Mouse (Mus musculus): Measurements from ENCODE around the gene Slc6a20b. TPM values are rescaled to one million over a fixed set of nuclear protein-coding genes. Genes with fewer than 3 reads are reported as not detected.

Slc6a20b gene
- polyA plus RNA-seq, 1 experiment from 2014 or later: 0.24 TPM

- ATAC-seq (replicated peaks): no peak
- Histone ChIP-seq H3K36me3 (peaks cover 67% of the 10 kb centered on the region), H3K9me3 (no peaks in the 10 kb centered on the region), H3K27me3 (no peaks in the 10 kb centered on the region), H3K4me2 (replicated peaks) (no peak overlapping the region), H3K9ac (replicated peaks) (no peak overlapping the region), H3K4me1 (peaks cover 3% of the 10 kb centered on the region; the same call in 1 of the 2 replicates), H3K27ac (replicated peaks) (no peak overlapping the region), H3K4me3 (no peak overlapping the region)
- 7% methylated on average over 3 of the region's 3 CpGs for WGBS
Measured at GRCm38 (mm10) chr9:123554599-123554998, 77.8 kb downstream of the Slc6a20b start.

Other genes with a start within 250 kb of the Slc6a20b start
- gene Limd1, start 153.9 kb downstream of the Slc6a20b start, polyA plus RNA-seq (2015; fragmentation: Nextera tagmentation; extraction: Ambion mirVana): 18.0 and 19.8 TPM in 2 replicates
- 48.5 and 51.8 TPM in 2 replicates for gene Sacm1l, start 102.8 kb downstream of the Slc6a20b start, polyA plus RNA-seq (2015; fragmentation: Nextera tagmentation; extraction: Ambion mirVana)
- gene Ccr9, start 45.9 kb upstream of the Slc6a20b start, polyA plus RNA-seq (2015; fragmentation: Nextera tagmentation; extraction: Ambion mirVana): 0.05 and 0.27 TPM in 2 replicates
- gene Slc6a20a, start 46.3 kb upstream of the Slc6a20b start, polyA plus RNA-seq (2015; fragmentation: Nextera tagmentation; extraction: Ambion mirVana): 2.8 and 3.1 TPM in 2 replicates
- gene Lztfl1, start 85.1 kb upstream of the Slc6a20b start, polyA plus RNA-seq (2015; fragmentation: Nextera tagmentation; extraction: Ambion mirVana): 50.8 and 56.0 TPM in 2 replicates
- gene Cxcr6, start 173.9 kb upstream of the Slc6a20b start, polyA plus RNA-seq (2015; fragmentation: Nextera tagmentation; extraction: Ambion mirVana): 0.15 and 0.18 TPM in 2 replicates
- 16.5 and 16.8 TPM in 2 replicates for gene Fyco1, start 219.3 kb upstream of the Slc6a20b start, polyA plus RNA-seq (2015; fragmentation: Nextera tagmentation; extraction: Ambion mirVana)
- gene Xcr1, start 229.5 kb upstream of the Slc6a20b start, polyA plus RNA-seq (2015; fragmentation: Nextera tagmentation; extraction: Ambion mirVana): 0.06 TPM in 2 replicates